Mouse (Mus musculus) A20 (cell line): ENCODE measurements around the gene Zfr2.

ENCODE experiments used
- DNase-seq: peaks from one replicate; pipeline ENCODE4 v3.0.0-alpha.2; 2011; ENCODE audit warnings: low read depth, low spot score

Zfr2 gene

GRCm38 (mm10) chr10:81287513-81288157 is 54.7 kb downstream of the Zfr2 start:
- DNase-seq: peak; percentile 86

GRCm38 (mm10) chr10:81288601-81289000 is 55.6 kb downstream of the Zfr2 start:
- DNase-seq: peak; percentile 73

DNA sequence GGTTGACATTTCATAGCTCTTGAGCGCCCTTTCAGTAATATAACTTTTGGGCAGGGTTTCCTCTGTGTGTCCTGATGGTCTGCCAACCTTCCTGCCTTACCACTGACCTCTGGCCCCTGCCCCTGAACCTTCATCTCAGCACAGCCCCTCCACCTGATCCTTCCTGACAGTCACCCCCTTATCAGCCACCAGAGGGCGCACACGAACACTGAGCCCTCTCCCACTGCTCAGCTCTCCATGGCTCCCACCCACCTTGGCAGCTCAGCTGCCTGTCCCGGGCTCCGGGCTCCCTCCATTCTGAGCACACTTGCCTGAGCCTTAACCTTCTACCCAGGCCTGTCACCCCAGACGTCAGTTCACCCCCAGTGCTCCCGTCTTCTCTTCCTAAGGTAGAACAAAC is 56.3 kb downstream of the Zfr2 start:
- DNase-seq: peak; percentile 71

DNA sequence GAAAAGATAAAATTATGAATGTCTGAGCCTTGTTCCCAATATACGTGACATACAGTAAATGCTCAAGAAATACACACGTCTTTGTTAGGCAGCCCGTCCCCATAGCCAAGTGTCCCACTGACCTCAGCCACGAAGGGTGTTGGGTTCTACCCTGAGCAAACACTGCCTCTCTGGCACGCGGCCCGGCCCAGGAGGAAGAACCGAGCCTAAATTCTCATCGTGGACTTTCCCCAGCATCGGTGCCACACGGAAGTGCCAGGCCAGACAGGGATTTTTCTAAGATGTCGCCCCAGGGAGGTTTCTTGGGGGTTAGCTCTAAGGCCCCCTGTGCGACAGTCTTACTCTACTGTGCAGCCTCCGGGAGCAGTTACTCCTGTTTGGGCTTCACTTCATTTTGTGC is 56.9 kb downstream of the Zfr2 start:
- DNase-seq: no peak

DNA sequence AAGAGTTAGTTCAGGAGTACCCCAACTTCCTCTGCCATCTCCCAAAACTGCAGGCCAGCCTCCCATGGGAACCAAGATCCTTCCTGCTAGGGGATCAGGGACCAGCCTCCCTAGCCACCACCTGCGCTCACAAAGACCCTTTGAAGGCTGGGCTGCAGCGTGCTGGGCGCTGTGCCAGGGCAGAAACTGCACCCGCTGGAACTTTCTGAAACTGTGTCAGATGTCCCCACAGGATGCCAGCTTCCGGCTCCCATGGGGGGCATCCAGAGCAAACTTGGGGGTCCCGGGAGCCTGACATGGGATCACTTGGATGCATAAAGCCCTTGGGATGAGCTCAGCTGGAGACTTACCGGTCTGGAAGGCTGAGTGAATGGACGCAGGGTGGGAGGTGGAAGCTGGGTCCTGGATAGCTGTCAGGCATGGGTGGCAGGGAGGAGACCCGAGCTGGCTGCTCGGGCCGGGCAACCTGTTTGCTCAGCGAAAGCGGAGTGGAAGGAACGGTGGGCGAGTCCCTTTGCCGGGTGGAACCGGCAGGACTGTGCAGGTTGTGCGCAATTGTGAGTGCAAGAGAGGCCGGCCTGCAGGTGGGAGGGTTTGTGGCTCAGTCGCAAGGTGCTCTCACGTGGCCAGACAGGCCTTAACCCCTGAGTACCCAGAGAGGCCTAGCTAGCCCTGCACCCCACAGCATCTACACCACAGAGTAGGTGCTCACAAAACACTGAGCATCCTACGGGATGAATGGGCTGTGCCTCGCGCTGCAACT is 57.9 kb downstream of the Zfr2 start:
- DNase-seq: no peak

- DNase-seq: no peak
Measured at GRCm38 (mm10) chr10:81291511-81292104, 58.7 kb downstream of the Zfr2 start, which contains the start of gene Tjp3. Gene Tjp3 (minus strand): TSS chr10:81291581.

- peak; percentile 100 for DNase-seq
Measured at GRCm38 (mm10) chr10:81292554-81293333, 59.8 kb downstream of the Zfr2 start, which contains the start of gene Pip5k1c. Gene Pip5k1c (plus strand): TSS chr10:81292963.

GRCm38 (mm10) chr10:81293334-81294030 is 60.5 kb downstream of the Zfr2 start:
- no peak for DNase-seq

DNA sequence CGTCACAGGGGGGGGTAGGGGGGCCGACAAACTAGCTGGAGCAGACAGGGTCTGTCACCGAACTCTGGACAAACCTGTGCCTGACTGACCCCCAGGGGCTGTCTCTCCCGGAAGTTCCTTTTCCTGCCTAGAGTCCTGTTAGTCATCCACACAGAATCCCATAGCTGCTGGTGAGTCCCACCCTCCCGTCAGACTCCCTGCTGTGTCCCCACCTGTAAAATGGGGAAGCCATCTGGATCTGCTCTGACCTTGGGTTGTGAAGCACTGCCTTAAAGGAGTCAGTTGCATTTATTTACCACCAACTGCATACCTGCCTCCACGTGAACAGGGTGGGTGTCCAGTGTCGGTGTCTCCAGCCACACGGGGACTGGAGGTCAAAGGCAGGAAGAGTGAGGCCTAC is 61.5 kb downstream of the Zfr2 start:
- peak; percentile 34 for DNase-seq

DNA sequence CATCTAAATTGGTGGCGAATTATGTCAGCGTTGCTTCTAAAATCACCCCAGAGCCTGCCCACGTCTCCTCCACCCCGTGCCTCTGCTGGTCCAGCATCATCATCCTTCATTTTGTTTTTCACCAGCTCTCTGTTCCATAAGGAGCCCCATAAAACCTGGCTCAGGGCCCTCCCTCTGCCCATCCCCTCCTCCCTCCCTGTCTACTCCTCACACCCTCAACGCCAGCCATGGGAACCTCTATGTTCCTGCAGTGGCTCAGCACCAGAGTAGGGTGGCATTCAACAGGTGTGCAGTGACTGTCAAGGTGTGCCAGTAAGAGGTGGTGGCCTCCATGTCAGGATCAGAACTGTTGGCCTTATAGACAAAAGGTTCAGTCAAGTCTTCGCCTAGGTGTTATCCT is 62.2 kb downstream of the Zfr2 start:
- DNase-seq: no peak

- DNase-seq: peak; percentile 88
Measured at GRCm38 (mm10) chr10:81297246-81297645, 64.3 kb downstream of the Zfr2 start.

GRCm38 (mm10) chr10:81297845-81298244 is 64.9 kb downstream of the Zfr2 start:
- peak; percentile 83 for DNase-seq

- DNase-seq: peak; percentile 93
Measured at GRCm38 (mm10) chr10:81298369-81299100, 65.6 kb downstream of the Zfr2 start.

GRCm38 (mm10) chr10:81299585-81300351 is 66.8 kb downstream of the Zfr2 start:
- DNase-seq: peak; percentile 49

GRCm38 (mm10) chr10:81300352-81300907 is 67.5 kb downstream of the Zfr2 start:
- peak; percentile 45 for DNase-seq

DNA sequence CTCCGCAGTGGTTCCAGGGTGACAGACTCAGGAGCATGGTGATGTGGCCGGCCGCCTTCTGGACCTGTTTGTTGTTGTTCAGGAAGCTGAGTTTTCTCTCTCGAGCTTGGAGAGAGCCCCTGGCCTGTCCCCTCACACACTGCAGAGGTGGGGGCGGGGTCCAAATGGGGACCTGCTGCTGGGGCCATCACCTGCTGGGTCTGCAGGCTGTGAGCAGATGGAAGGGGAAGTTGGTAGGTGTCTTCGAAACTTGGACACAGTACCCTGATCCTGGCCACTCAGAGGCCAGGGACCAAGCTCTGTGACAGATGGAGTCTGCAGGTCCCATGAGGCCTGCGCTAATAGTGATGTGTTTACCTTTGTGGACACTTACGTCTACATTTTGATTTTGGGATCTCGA is 68.4 kb downstream of the Zfr2 start:
- peak; percentile 88 for DNase-seq
